Mouse (Mus musculus): ENCODE measurements around the gene Slc45a2. TPM values are rescaled to one million over a fixed set of nuclear protein-coding genes. Genes with fewer than 3 reads are reported as not detected.

Slc45a2 gene
- total and polyA plus RNA-seq, 3 experiments, result not detected

GRCm38 (mm10) chr15:11040067-11040466, 39.5 kb downstream of the Slc45a2 start:
- no peak for DNase-seq (ENCODE audit: extremely low read depth)
- Histone ChIP-seq H3K9me3 (replicated peaks; ENCODE audit: low read length) (no peaks in the 10 kb centered on the region), H3K36me3 (replicated peaks in 1 of 2; ENCODE audit: control insufficient read depth in 1 of 2, insufficient read depth in 1 of 2, low read length in 1 of 2) (no peaks in the 10 kb centered on the region), H3K4me3 (replicated peaks in 1 of 3; ENCODE audit: low read depth in 2 of 3, low read length in 2 of 3, poor library complexity in 1 of 3) (no peak overlapping the region), H3K27ac (ENCODE audit: insufficient read depth, low read depth) (no peak overlapping the region), H3K79me2 (replicated peaks; ENCODE audit: control insufficient read depth, extremely low read depth, insufficient read depth, poor library complexity, severe bottlenecking) (no peaks in the 10 kb centered on the region), H3K4me1 (ENCODE audit: control insufficient read depth in 1 of 2, insufficient read depth in 2 of 2) (peaks cover 11 to 12% of the 10 kb centered on the region in 2 experiments; a peak in 2 of 4 replicates), H3K27me3 (replicated peaks) (no peaks in the 10 kb centered on the region), H3K4me2 (ENCODE audit: insufficient read depth, low read depth, poor library complexity, severe bottlenecking) (no peak overlapping the region), H3K9ac (ENCODE audit: insufficient read depth, low read depth) (no peak overlapping the region)
- dilution Hi-C loops (cut with MboI; ENCODE audit: extremely low pct_ligation_motif_present, extremely low pct_unique_long_range_greater_than_20kb, low sequenced_read_pairs), result no loop called here
- in situ Hi-C loops (cut with MboI; ENCODE audit: low pct_ligation_motif_present, low pct_unique_long_range_greater_than_20kb, low sequenced_read_pairs), result no loop called here
- no peak for TF ChIP-seq ZC3H11A (IDR thresholded peaks at IDR 0.05; ENCODE audit: low read depth, low read length)
- 0 out of 2 replicates have a peak, but pooled peaks have one; percentile 35 for TF ChIP-seq USF2 (conservative IDR thresholded peaks at IDR 0.05; ENCODE audit: low read depth, low read length)
- TF ChIP-seq BHLHE40 (IDR thresholded peaks at IDR 0.05; ENCODE audit: low read depth, low read length), result peak; percentile 44; the same call in 1 of the 2 replicates
- peak; percentile 41; the same call in 1 of the 2 replicates for TF ChIP-seq USF1 (IDR thresholded peaks at IDR 0.05; ENCODE audit: low read depth, low read length)

- Histone ChIP-seq H3K4me2 (ENCODE audit: insufficient read depth, low read depth, poor library complexity, severe bottlenecking) (no peak overlapping the region), H3K79me2 (replicated peaks; ENCODE audit: control insufficient read depth, extremely low read depth, insufficient read depth, poor library complexity, severe bottlenecking) (no peaks in the 10 kb centered on the region), H3K36me3 (replicated peaks in 1 of 2; ENCODE audit: control insufficient read depth in 1 of 2, insufficient read depth in 1 of 2, low read length in 1 of 2) (no peaks in the 10 kb centered on the region), H3K9me3 (replicated peaks; ENCODE audit: low read length) (no peaks in the 10 kb centered on the region), H3K4me3 (replicated peaks in 1 of 3; ENCODE audit: low read depth in 2 of 3, low read length in 2 of 3, poor library complexity in 1 of 3) (no peak overlapping the region), H3K9ac (ENCODE audit: insufficient read depth, low read depth) (no peak overlapping the region), H3K4me1 (ENCODE audit: control insufficient read depth in 1 of 2, insufficient read depth in 2 of 2) (peaks cover 11 to 12% of the 10 kb centered on the region in 2 experiments; a peak in 2 of 4 replicates), H3K27ac (ENCODE audit: insufficient read depth, low read depth) (no peak overlapping the region), H3K27me3 (replicated peaks) (no peaks in the 10 kb centered on the region)
- dilution Hi-C loops (cut with MboI; ENCODE audit: extremely low pct_ligation_motif_present, extremely low pct_unique_long_range_greater_than_20kb, low sequenced_read_pairs), result no loop called here
- peak; percentile 21 for DNase-seq (ENCODE audit: extremely low read depth)
- in situ Hi-C loops (cut with MboI; ENCODE audit: low pct_ligation_motif_present, low pct_unique_long_range_greater_than_20kb, low sequenced_read_pairs), result no loop called here
- TF ChIP-seq USF2 (conservative IDR thresholded peaks at IDR 0.05; ENCODE audit: low read depth, low read length), result no peak
- TF ChIP-seq HCFC1 (IDR thresholded peaks at IDR 0.05; ENCODE audit: low read depth, low read length), result no peak
- TF ChIP-seq ETS1 (conservative IDR thresholded peaks at IDR 0.05; ENCODE audit: low read depth, low read length), result 0 out of 2 replicates have a peak, but pooled peaks have one; percentile 42
- no peak for TF ChIP-seq GABPA (IDR thresholded peaks at IDR 0.05; ENCODE audit: insufficient replicate concordance, low read depth, low read length)
- no peak for TF ChIP-seq MAFK (IDR thresholded peaks at IDR 0.05; ENCODE audit: insufficient replicate concordance, low read length)
- TF ChIP-seq TCF12 (IDR thresholded peaks at IDR 0.05; ENCODE audit: low read depth, low read length), result no peak
- peak; percentile 61; the same call in 1 of the 2 replicates for TF ChIP-seq JUN (IDR thresholded peaks at IDR 0.05; ENCODE audit: insufficient read depth, low read depth, low read length)
- no peak for TF ChIP-seq PAX5 (IDR thresholded peaks at IDR 0.05; ENCODE audit: low read length)
- peak; percentile 88 for TF ChIP-seq IRF4 (IDR thresholded peaks at IDR 0.05; ENCODE audit: low read depth, low read length)
- no peak for TF ChIP-seq CHD1 (IDR thresholded peaks at IDR 0.05; ENCODE audit: low read depth, low read length)
- no peak for TF ChIP-seq POLR2A (IDR thresholded peaks at IDR 0.05; ENCODE audit: low read depth, low read length)
- TF ChIP-seq UBTF (IDR thresholded peaks at IDR 0.05; ENCODE audit: low read depth, low read length), result no peak
- peak; percentile 68 for TF ChIP-seq ZNF384 (IDR thresholded peaks at IDR 0.05; ENCODE audit: low read depth, low read length)
- TF ChIP-seq MYC (IDR thresholded peaks at IDR 0.05; ENCODE audit: low read depth, low read length), result no peak
- TF ChIP-seq RCOR1 (conservative IDR thresholded peaks at IDR 0.05; ENCODE audit: low read depth, low read length), result no peak
- no peak for TF ChIP-seq USF1 (IDR thresholded peaks at IDR 0.05; ENCODE audit: low read depth, low read length)
- no peak for TF ChIP-seq ELF1 (IDR thresholded peaks at IDR 0.05; ENCODE audit: low read depth, low read length)
- TF ChIP-seq KAT2A (IDR thresholded peaks at IDR 0.05; ENCODE audit: insufficient replicate concordance, low read length), result no peak
- peak; percentile 65 for TF ChIP-seq JUND (conservative IDR thresholded peaks at IDR 0.05; ENCODE audit: low read depth, low read length)
- no peak for TF ChIP-seq ZMIZ1 (IDR thresholded peaks at IDR 0.05; ENCODE audit: low read depth, low read length)
- TF ChIP-seq RAD21 (IDR thresholded peaks at IDR 0.05; ENCODE audit: low read depth, low read length), result no peak
- no peak for TF ChIP-seq SIN3A (IDR thresholded peaks at IDR 0.05; ENCODE audit: low read length)
- no peak for TF ChIP-seq ZC3H11A (IDR thresholded peaks at IDR 0.05; ENCODE audit: low read depth, low read length)
- TF ChIP-seq CHD2 (IDR thresholded peaks at IDR 0.05; ENCODE audit: low read length), result no peak
- no peak for TF ChIP-seq E2F4 (IDR thresholded peaks at IDR 0.05; ENCODE audit: insufficient replicate concordance, low read depth, low read length)
- TF ChIP-seq MAZ (IDR thresholded peaks at IDR 0.05; ENCODE audit: low read depth, low read length), result no peak
- no peak for TF ChIP-seq NELFE (IDR thresholded peaks at IDR 0.05; ENCODE audit: low read depth, low read length)
- TF ChIP-seq POLR2AphosphoS2 (IDR thresholded peaks at IDR 0.05; ENCODE audit: low read depth, low read length), result no peak
- no peak for TF ChIP-seq NRF1 (IDR thresholded peaks at IDR 0.05; ENCODE audit: low read depth, low read length)
- no peak for TF ChIP-seq MXI1 (IDR thresholded peaks at IDR 0.05; ENCODE audit: low read depth, low read length)
- no peak for TF ChIP-seq BHLHE40 (IDR thresholded peaks at IDR 0.05; ENCODE audit: low read depth, low read length)
- TF ChIP-seq SMC3 (IDR thresholded peaks at IDR 0.05; ENCODE audit: low read depth, low read length), result no peak
These were observed 40.7 kb downstream of the Slc45a2 start for GRCm38 (mm10) chr15:11041229-11041628.

All from CH12.LX (cell line).